ENCODE assay signal across 10 mouse cellular contexts in genomic region chr6:129535723-129536122, GRCm38 (mm10). TPM values are rescaled to one million over a fixed set of nuclear protein-coding genes. Genes with fewer than 3 reads are reported as not detected.
DNase-seq lines count a peak whose midpoint lies in the region; ATAC-seq and TF ChIP-seq lines count a peak whose summit lies in the region.
"Had no signal": no experiment of that assay in that cellular context is flagged by ENCODE, and none has a peak within 500 bp of the region (broad histone marks: within the 10 kb centered on the region; RNA-seq: fewer than 3 reads in every experiment).

No protein-coding gene starts in this region.

- peak overlapping the region; percentile 88 for H3K4me3 ChIP-seq in erythroblast, embryonic 14.5 days (replicated peaks)
- H3K4me3 ChIP-seq in layer of hippocampus, adult 2 months, result peak overlapping the region; percentile 87
- no peak overlapping the region for H3K4me3 ChIP-seq in forebrain, embryonic 16.5 days (replicated peaks; ENCODE audit: low read length)
- H3K4me3 ChIP-seq in liver, embryonic 16.5 days (ENCODE audit: low read depth, low read length), result no peak overlapping the region

- whole genome bisulfite sequencing in forebrain, embryonic 16.5 days, result 80% methylated on average over 4 of the region's 4 CpGs
- 26% methylated on average over 4 of the region's 4 CpGs for WGBS in liver, embryonic 16.5 days (ENCODE audit: insufficient replicate concordance)

- H3K36me3 ChIP-seq in erythroblast, embryonic 14.5 days (ENCODE audit: control insufficient read depth), result peaks cover 57% of the 10 kb centered on the region
- peaks cover 21% of the 10 kb centered on the region for H3K36me3 ChIP-seq in forebrain, embryonic 16.5 days (ENCODE audit: control insufficient read depth, insufficient read depth)
- peaks cover 13% of the 10 kb centered on the region for H3K36me3 ChIP-seq in liver, embryonic 16.5 days (ENCODE audit: control insufficient read depth, insufficient read depth)

- peak overlapping the region; percentile 57 for H3K4me2 ChIP-seq in forebrain, embryonic 16.5 days (ENCODE audit: low read length)
- 0 out of 2 replicates have a peak overlapping the region, but pooled peaks have one; percentile 72 for H3K4me2 ChIP-seq in liver, embryonic 16.5 days (ENCODE audit: low read depth, low read length)

- H3K9ac ChIP-seq in forebrain, embryonic 16.5 days (replicated peaks; ENCODE audit: low read depth, low read length), result no peak overlapping the region
- H3K9ac ChIP-seq in liver, embryonic 16.5 days (ENCODE audit: low read depth, low read length), result no peak overlapping the region

- no peaks in the 10 kb centered on the region for H3K27me3 ChIP-seq in erythroblast, embryonic 14.5 days (ENCODE audit: control insufficient read depth)
- H3K27me3 ChIP-seq in forebrain, embryonic 16.5 days (replicated peaks; ENCODE audit: control insufficient read depth, insufficient read depth, low read length), result no peaks in the 10 kb centered on the region
- H3K27me3 ChIP-seq in liver, embryonic 16.5 days (ENCODE audit: control insufficient read depth, insufficient read depth, low read depth, low read length), result no peaks in the 10 kb centered on the region

- peak overlapping the region; percentile 99 for H3K27ac ChIP-seq in layer of hippocampus, adult 2 months
- no peak overlapping the region for H3K27ac ChIP-seq in forebrain, embryonic 16.5 days (ENCODE audit: low read length)
- H3K27ac ChIP-seq in liver, embryonic 16.5 days (ENCODE audit: low read length), result no peak overlapping the region

- no peak for DNase-seq in layer of hippocampus, adult 2 months (ENCODE audit: low spot score in 2 of 2)
- no peak for DNase-seq in layer of hippocampus, postnatal 36 days
- no peak for DNase-seq in adrenal gland, adult 8-10 months
- no peak for DNase-seq in ovary, postnatal 14 days (ENCODE audit: low spot score)

- no peak for ATAC-seq in erythroblast, adult 5-6 weeks (replicated peaks; ENCODE audit: low FRiP score, poor library complexity, severe bottlenecking)
- no peak for ATAC-seq in forebrain, embryonic 16.5 days
- ATAC-seq in liver, embryonic 16.5 days (ENCODE audit: low read depth), result no peak

- TF ChIP-seq CTCF in layer of hippocampus, adult 2 months (conservative IDR thresholded peaks at IDR 0.05), result no peak

- no peaks in the 10 kb centered on the region for H3K9me3 ChIP-seq in erythroblast, embryonic 14.5 days (ENCODE audit: control insufficient read depth, low read length)
- no peaks in the 10 kb centered on the region for H3K9me3 ChIP-seq in forebrain, embryonic 16.5 days (ENCODE audit: control insufficient read depth, low read length)
- no peaks in the 10 kb centered on the region for H3K9me3 ChIP-seq in liver, embryonic 16.5 days (replicated peaks; ENCODE audit: control insufficient read depth, low read length)

- peaks cover 40% of the 10 kb centered on the region for H3K4me1 ChIP-seq in erythroblast, embryonic 14.5 days (ENCODE audit: control insufficient read depth)
- H3K4me1 ChIP-seq in forebrain, embryonic 16.5 days (replicated peaks; ENCODE audit: control insufficient read depth, insufficient read depth, low read length), result peaks cover 25% of the 10 kb centered on the region
- peaks cover 20% of the 10 kb centered on the region for H3K4me1 ChIP-seq in liver, embryonic 16.5 days (ENCODE audit: control insufficient read depth, low read depth, low read length)

RNA-seq across cellular contexts. Expression of gene Gabarapl1, which starts 2.8 kb away (rescaled TPM):
- polyA plus RNA-seq in erythroblast, embryonic 14.5 days (2012), result 5.3 and 7.9 TPM in 2 replicates
- total RNA-seq in erythroblast, adult 5-6 weeks (2015; ENCODE audit: low replicate concordance), result 14.0 and 22.6 TPM in 2 replicates
- total RNA-seq in erythroblast, adult 5-6 weeks (2017; ENCODE audit: low replicate concordance), result 31.4 and 36.7 TPM in 2 replicates
- total RNA-seq in layer of hippocampus, adult 2 months (2021), result 100 to 1,000 TPM; 675 to 689 TPM
- 100 to 1,000 TPM; 613 to 662 TPM for total RNA-seq in layer of hippocampus, postnatal 36 days (2021)
- polyA plus RNA-seq in forebrain, embryonic 16.5 days (2015; fragmentation: Nextera tagmentation; extraction: Ambion mirVana), result 203 and 217 TPM in 2 replicates
- polyA plus RNA-seq in liver, embryonic 16.5 days (2015; fragmentation: Nextera tagmentation; extraction: Ambion mirVana), result 28.4 and 28.6 TPM in 2 replicates
- total RNA-seq in adrenal gland, adult 8-10 months (2022), result 100 to 1,000 TPM; 264 to 374 (median 322) TPM

RNA-seq across cellular contexts. Expression of gene Tmem52b, which starts 23.4 kb away (rescaled TPM):
- polyA plus RNA-seq in erythroblast, embryonic 14.5 days (2012), result not detected in 2 replicates
- total RNA-seq in erythroblast, adult 5-6 weeks (2015; ENCODE audit: low replicate concordance), result not detected in 2 replicates
- total RNA-seq in erythroblast, adult 5-6 weeks (2017; ENCODE audit: low replicate concordance), result not detected in 2 replicates
- total RNA-seq in layer of hippocampus, adult 2 months (2021), result not detected
- not detected for total RNA-seq in layer of hippocampus, postnatal 36 days (2021)
- 0.09 TPM in 1 of 2 replicates, not detected in the other for polyA plus RNA-seq in forebrain, embryonic 16.5 days (2015; fragmentation: Nextera tagmentation; extraction: Ambion mirVana)
- polyA plus RNA-seq in liver, embryonic 16.5 days (2015; fragmentation: Nextera tagmentation; extraction: Ambion mirVana), result 0.04 TPM in 1 of 2 replicates, not detected in the other
- total RNA-seq in adrenal gland, adult 8-10 months (2022), result not detected
- total RNA-seq: layer of hippocampus, adult 18-20 months had no signal
- polyA plus RNA-seq: small intestine, adult 2 months had no signal

RNA-seq across cellular contexts. Expression of gene Olr1, which starts 28.8 kb away (rescaled TPM):
- polyA plus RNA-seq in erythroblast, embryonic 14.5 days (2012), result not detected in 2 replicates
- 6.9 and 13.8 TPM in 2 replicates for total RNA-seq in erythroblast, adult 5-6 weeks (2015; ENCODE audit: low replicate concordance)
- 10.0 and 12.6 TPM in 2 replicates for total RNA-seq in erythroblast, adult 5-6 weeks (2017; ENCODE audit: low replicate concordance)
- total RNA-seq in layer of hippocampus, adult 2 months (2021), result not detected
- total RNA-seq in layer of hippocampus, postnatal 36 days (2021), result not detected
- not detected in 2 replicates for polyA plus RNA-seq in forebrain, embryonic 16.5 days (2015; fragmentation: Nextera tagmentation; extraction: Ambion mirVana)
- polyA plus RNA-seq in liver, embryonic 16.5 days (2015; fragmentation: Nextera tagmentation; extraction: Ambion mirVana), result 1.2 and 1.3 TPM in 2 replicates
- under 1 TPM in 3 of 4 experiments, not detected in 1; 0.23 to 0.27 (median 0.24) TPM for total RNA-seq in adrenal gland, adult 8-10 months (2022)
- total RNA-seq: layer of hippocampus, adult 18-20 months had no signal
- polyA plus RNA-seq: small intestine, adult 2 months had no signal

RNA-seq across cellular contexts. Expression of gene Klre1, which starts 42.0 kb away (rescaled TPM):
- not detected in 2 replicates for polyA plus RNA-seq in erythroblast, embryonic 14.5 days (2012)
- total RNA-seq in erythroblast, adult 5-6 weeks (2015; ENCODE audit: low replicate concordance), result not detected in 2 replicates
- 1.1 TPM in 1 of 2 replicates, not detected in the other for total RNA-seq in erythroblast, adult 5-6 weeks (2017; ENCODE audit: low replicate concordance)
- total RNA-seq in layer of hippocampus, adult 2 months (2021), result not detected
- total RNA-seq in layer of hippocampus, postnatal 36 days (2021), result not detected
- not detected in 2 replicates for polyA plus RNA-seq in forebrain, embryonic 16.5 days (2015; fragmentation: Nextera tagmentation; extraction: Ambion mirVana)
- 0.13 TPM in 1 of 2 replicates, not detected in the other for polyA plus RNA-seq in liver, embryonic 16.5 days (2015; fragmentation: Nextera tagmentation; extraction: Ambion mirVana)
- total RNA-seq in adrenal gland, adult 8-10 months (2022), result under 1 TPM in 2 of 4 experiments, not detected in 2; 0.22 to 0.44 TPM
- total RNA-seq: layer of hippocampus, adult 18-20 months had no signal

RNA-seq across cellular contexts. Expression of gene Klrd1, which starts 55.9 kb away (rescaled TPM):
- polyA plus RNA-seq in erythroblast, embryonic 14.5 days (2012), result not detected in 2 replicates
- total RNA-seq in erythroblast, adult 5-6 weeks (2015; ENCODE audit: low replicate concordance), result not detected in 2 replicates
- total RNA-seq in erythroblast, adult 5-6 weeks (2017; ENCODE audit: low replicate concordance), result 2.4 TPM in 1 of 2 replicates, not detected in the other
- not detected for total RNA-seq in layer of hippocampus, adult 2 months (2021)
- total RNA-seq in layer of hippocampus, postnatal 36 days (2021), result not detected
- not detected in 2 replicates for polyA plus RNA-seq in forebrain, embryonic 16.5 days (2015; fragmentation: Nextera tagmentation; extraction: Ambion mirVana)
- polyA plus RNA-seq in liver, embryonic 16.5 days (2015; fragmentation: Nextera tagmentation; extraction: Ambion mirVana), result 0.68 and 1.0 TPM in 2 replicates
- total RNA-seq in adrenal gland, adult 8-10 months (2022), result under 1 TPM in 3 of 4 experiments, not detected in 1; 0.46 to 0.68 (median 0.67) TPM
- total RNA-seq: layer of hippocampus, adult 18-20 months had no signal

Comparison
In these comparisons a context has a peak if more than half of its experiments do, and no peak if none do; other contexts are left out.
1. H3K4me3 ChIP-seq: peak in erythroblast, embryonic 14.5 days (single experiment) and layer of hippocampus, adult 2 months (single experiment); none in forebrain, embryonic 16.5 days (single experiment) and liver, embryonic 16.5 days (single experiment).
2. RNA of gene Gabarapl1, which starts 2.8 kb away (total RNA-seq): 675 to 689 TPM in layer of hippocampus, adult 2 months, 613 to 662 TPM in layer of hippocampus, postnatal 36 days and 264 to 374 TPM in adrenal gland, adult 8-10 months; 14.0 to 36.7 TPM in erythroblast, adult 5-6 weeks; every median in the first group is over 4 times any median in the second.
3. RNA of gene Olr1, which starts 28.8 kb away (total RNA-seq): 6.9 to 13.8 TPM in erythroblast, adult 5-6 weeks; 0.23 to 0.27 TPM in adrenal gland, adult 8-10 months, not detected in layer of hippocampus, postnatal 36 days and not detected in layer of hippocampus, adult 2 months; every median in the first group is over 4 times any median in the second.